Mouse (Mus musculus): ENCODE results near the gene Pkig.

DNA sequence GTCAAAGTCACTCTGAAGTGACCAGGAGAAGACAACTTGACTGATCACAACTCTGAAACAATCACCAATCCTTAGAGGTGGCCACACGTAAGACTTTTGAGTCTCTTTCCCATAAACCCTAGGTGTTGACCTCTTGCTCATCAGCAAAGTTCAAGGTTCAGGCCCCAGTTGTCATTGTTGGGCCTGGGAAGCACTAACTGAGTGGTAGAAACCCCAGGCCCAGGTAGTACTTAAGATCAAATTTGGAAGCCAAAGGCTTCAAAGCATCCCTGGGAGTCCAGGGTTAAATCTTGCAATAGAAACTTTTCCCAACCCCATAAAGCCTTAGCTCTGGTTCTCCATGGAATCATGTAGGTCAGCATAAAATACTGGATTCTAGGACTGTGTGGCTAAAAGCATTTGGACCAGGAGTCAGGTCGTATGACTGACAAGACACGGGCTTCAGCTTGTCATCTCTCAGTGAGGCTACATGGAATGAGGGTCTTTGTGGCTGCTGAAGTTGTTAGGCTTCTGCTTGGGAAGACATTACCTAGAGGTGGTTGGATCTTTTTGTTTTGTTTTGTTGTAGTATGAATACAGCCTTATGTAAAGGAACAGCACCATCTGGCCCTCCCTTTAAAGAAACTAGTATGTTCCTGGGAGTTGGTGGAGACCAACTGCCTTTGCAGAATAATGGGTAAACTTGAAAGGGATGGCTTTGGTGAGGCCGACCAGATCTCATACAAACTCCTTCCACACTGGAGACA lies 42.1 kb upstream of the Pkig start:
- TF ChIP-seq CTCF (IDR thresholded peaks at IDR 0.05; ENCODE audit: borderline replicate concordance, control insufficient read depth, extremely low read depth, insufficient read depth, low read length, poor library complexity) (no peak), POLR2A (IDR thresholded peaks at IDR 0.05; ENCODE audit: control insufficient read depth, extremely low read depth, insufficient read depth, low read length, poor library complexity) (no peak)

All from thymus, adult 2 months (tissue).